Mouse (Mus musculus): ENCODE measurements around the gene Wdr24. TPM values are rescaled to one million over a fixed set of nuclear protein-coding genes. Genes with fewer than 3 reads are reported as not detected.
"Not testable (repeated sequence)": the region's sequence is repeated elsewhere in the genome, so short reads cannot be mapped to it uniquely, and the experiment has no call there.

Gene Wdr24
- polyA plus RNA-seq, 1 experiment from 2014 or later, result 25.9 TPM

- 1% methylated on average over 42 of the region's 42 CpGs for WGBS
- peak overlapping the region; percentile 70 for H3K9ac ChIP-seq
- no peak overlapping the region; the same call in 1 of the 2 replicates for H3K27ac ChIP-seq
- no peaks in the 10 kb centered on the region for H3K36me3 ChIP-seq
- peak; percentile 62 for ATAC-seq (ENCODE audit: low FRiP score)
- peak overlapping the region; percentile 99 for H3K4me2 ChIP-seq (replicated peaks)
- H3K9me3 ChIP-seq (replicated peaks), result no peaks in the 10 kb centered on the region
- H3K4me3 ChIP-seq, result peak overlapping the region; percentile 81
- no peaks in the 10 kb centered on the region; the same call in 1 of the 2 replicates for H3K27me3 ChIP-seq
- H3K4me1 ChIP-seq, result peaks cover 11% of the 10 kb centered on the region
Measured at GRCm38 (mm10) chr17:25867836-25868600, 44.6 kb downstream of the Wdr24 start.

GRCm38 (mm10) chr17:25868601-25869191, 45.3 kb downstream of the Wdr24 start, which contains the start of gene Mcrip2:
Gene Mcrip2 (minus strand): TSS chr17:25868764.
- Histone ChIP-seq H3K27ac (peak within 1 kb of the TSS; percentile 58), H3K4me1 (peaks cover 11% of the 10 kb centered on the region), H3K36me3 (no peaks in the 10 kb centered on the region), H3K4me2 (replicated peaks) (peak within 1 kb of the TSS; percentile 99), H3K27me3 (no peaks in the 10 kb centered on the region; the same call in 1 of the 2 replicates), H3K9me3 (replicated peaks) (no peaks in the 10 kb centered on the region), H3K4me3 (peak within 1 kb of the TSS; percentile 81), H3K9ac (peak within 1 kb of the TSS; percentile 70)
- peak; percentile 84 for ATAC-seq (ENCODE audit: low FRiP score)
- under 1% methylated on average over 21 of the region's 24 CpGs for WGBS

GRCm38 (mm10) chr17:25869498-25869897, 46.1 kb downstream of the Wdr24 start:
- Histone ChIP-seq H3K27me3 (no peaks in the 10 kb centered on the region; the same call in 1 of the 2 replicates), H3K9ac (no peak overlapping the region), H3K4me2 (replicated peaks) (no peak overlapping the region), H3K27ac (no peak overlapping the region), H3K4me1 (peaks cover 18% of the 10 kb centered on the region), H3K4me3 (no peak overlapping the region), H3K36me3 (no peaks in the 10 kb centered on the region), H3K9me3 (replicated peaks) (no peaks in the 10 kb centered on the region)
- 89% methylated on average over 8 of the region's 8 CpGs for WGBS
- no peak for ATAC-seq (ENCODE audit: low FRiP score)

- Histone ChIP-seq H3K4me3 (no peak overlapping the region), H3K27me3 (no peaks in the 10 kb centered on the region; the same call in 1 of the 2 replicates), H3K36me3 (no peaks in the 10 kb centered on the region), H3K27ac (no peak overlapping the region), H3K9ac (no peak overlapping the region), H3K9me3 (replicated peaks) (no peaks in the 10 kb centered on the region), H3K4me2 (replicated peaks) (no peak overlapping the region), H3K4me1 (peaks cover 18% of the 10 kb centered on the region)
- WGBS, result 79% methylated on average over 2 of the region's 2 CpGs
- ATAC-seq (ENCODE audit: low FRiP score), result no peak
Measured at GRCm38 (mm10) chr17:25869954-25870353, 46.5 kb downstream of the Wdr24 start.

GRCm38 (mm10) chr17:25871566-25871965, 48.1 kb downstream of the Wdr24 start:
- H3K9me3 ChIP-seq (replicated peaks); H3K27me3 ChIP-seq; ATAC-seq (ENCODE audit: low FRiP score); H3K4me2 ChIP-seq (replicated peaks); H3K27ac ChIP-seq; H3K36me3 ChIP-seq; H3K9ac ChIP-seq; H3K4me3 ChIP-seq: not testable (repeated sequence)
- H3K4me1 ChIP-seq, result peaks cover 27% of the 10 kb centered on the region

GRCm38 (mm10) chr17:25872676-25873075, 49.2 kb downstream of the Wdr24 start:
- Histone ChIP-seq H3K36me3 (peaks cover 1% of the 10 kb centered on the region), H3K27me3 (no peaks in the 10 kb centered on the region; the same call in 1 of the 2 replicates), H3K9me3 (replicated peaks) (no peaks in the 10 kb centered on the region), H3K4me3 (no peak overlapping the region), H3K4me2 (replicated peaks) (no peak overlapping the region), H3K27ac (no peak overlapping the region), H3K9ac (no peak overlapping the region), H3K4me1 (peaks cover 32% of the 10 kb centered on the region)
- WGBS, result 76% methylated on average over 3 of the region's 3 CpGs
- ATAC-seq (ENCODE audit: low FRiP score), result no peak

GRCm38 (mm10) chr17:25873405-25874147, 50.1 kb downstream of the Wdr24 start:
- no peaks in the 10 kb centered on the region for H3K9me3 ChIP-seq (replicated peaks)
- no peak for ATAC-seq (ENCODE audit: low FRiP score)
- H3K9ac ChIP-seq, result peak overlapping the region; percentile 59; the same call in 1 of the 2 replicates
- peak overlapping the region; percentile 93 for H3K4me2 ChIP-seq (replicated peaks)
- peaks cover 8% of the 10 kb centered on the region for H3K36me3 ChIP-seq
- H3K27ac ChIP-seq, result 0 out of 2 replicates have a peak overlapping the region, but pooled peaks have one; percentile 96
- H3K27me3 ChIP-seq, result no peaks in the 10 kb centered on the region
- 70% methylated on average over 11 of the region's 11 CpGs for WGBS
- peak overlapping the region; percentile 79; the same call in 1 of the 2 replicates for H3K4me3 ChIP-seq
- H3K4me1 ChIP-seq, result peaks cover 25% of the 10 kb centered on the region

- Histone ChIP-seq H3K4me2 (replicated peaks) (peak overlapping the region; percentile 93), H3K9ac (peak overlapping the region; percentile 59), H3K27me3 (no peaks in the 10 kb centered on the region), H3K36me3 (peaks cover 15% of the 10 kb centered on the region), H3K4me1 (peaks cover 23% of the 10 kb centered on the region), H3K9me3 (replicated peaks) (no peaks in the 10 kb centered on the region), H3K27ac (peak overlapping the region; percentile 96), H3K4me3 (peak overlapping the region; percentile 79)
- no peak; the same call in 1 of the 2 replicates for ATAC-seq (ENCODE audit: low FRiP score)
- 8% methylated on average over 14 of the region's 14 CpGs for WGBS
Measured at GRCm38 (mm10) chr17:25874148-25874720, 50.8 kb downstream of the Wdr24 start.

GRCm38 (mm10) chr17:25874721-25875170, 51.3 kb downstream of the Wdr24 start, which contains the start of gene Mettl26:
Gene Mettl26 (plus strand): TSS chr17:25875074.
- H3K27ac ChIP-seq, result peak within 1 kb of the TSS; percentile 96
- H3K4me1 ChIP-seq, result peaks cover 23% of the 10 kb centered on the region
- H3K27me3 ChIP-seq, result no peaks in the 10 kb centered on the region
- peak within 1 kb of the TSS; percentile 79 for H3K4me3 ChIP-seq
- H3K36me3 ChIP-seq, result peaks cover 16% of the 10 kb centered on the region
- under 1% methylated on average over 25 of the region's 25 CpGs for WGBS
- H3K4me2 ChIP-seq (replicated peaks), result peak within 1 kb of the TSS; percentile 93
- H3K9ac ChIP-seq, result peak within 1 kb of the TSS; percentile 81
- ATAC-seq (ENCODE audit: low FRiP score), result peak; percentile 73
- no peaks in the 10 kb centered on the region for H3K9me3 ChIP-seq (replicated peaks)

- Histone ChIP-seq H3K4me1 (peaks cover 28% of the 10 kb centered on the region), H3K4me2 (replicated peaks) (peak overlapping the region; percentile 93), H3K9ac (peak overlapping the region; percentile 81), H3K27ac (peak overlapping the region; percentile 96), H3K9me3 (replicated peaks) (no peaks in the 10 kb centered on the region), H3K4me3 (peak overlapping the region; percentile 79), H3K36me3 (peaks cover 16% of the 10 kb centered on the region), H3K27me3 (no peaks in the 10 kb centered on the region)
- peak; percentile 93 for ATAC-seq (ENCODE audit: low FRiP score)
- 2% methylated on average over 59 of the region's 59 CpGs for WGBS
Measured at GRCm38 (mm10) chr17:25875171-25876136, 52.0 kb downstream of the Wdr24 start.

Measured in hindbrain, embryonic 12.5 days (tissue).